Mouse (Mus musculus): ENCODE data around the gene Hyal1. TPM values are rescaled to one million over a fixed set of nuclear protein-coding genes. Genes with fewer than 3 reads are reported as not detected.

The Hyal1 gene
- total and polyA plus RNA-seq, 2 experiments = 33.2 to 43.4 TPM

DNA sequence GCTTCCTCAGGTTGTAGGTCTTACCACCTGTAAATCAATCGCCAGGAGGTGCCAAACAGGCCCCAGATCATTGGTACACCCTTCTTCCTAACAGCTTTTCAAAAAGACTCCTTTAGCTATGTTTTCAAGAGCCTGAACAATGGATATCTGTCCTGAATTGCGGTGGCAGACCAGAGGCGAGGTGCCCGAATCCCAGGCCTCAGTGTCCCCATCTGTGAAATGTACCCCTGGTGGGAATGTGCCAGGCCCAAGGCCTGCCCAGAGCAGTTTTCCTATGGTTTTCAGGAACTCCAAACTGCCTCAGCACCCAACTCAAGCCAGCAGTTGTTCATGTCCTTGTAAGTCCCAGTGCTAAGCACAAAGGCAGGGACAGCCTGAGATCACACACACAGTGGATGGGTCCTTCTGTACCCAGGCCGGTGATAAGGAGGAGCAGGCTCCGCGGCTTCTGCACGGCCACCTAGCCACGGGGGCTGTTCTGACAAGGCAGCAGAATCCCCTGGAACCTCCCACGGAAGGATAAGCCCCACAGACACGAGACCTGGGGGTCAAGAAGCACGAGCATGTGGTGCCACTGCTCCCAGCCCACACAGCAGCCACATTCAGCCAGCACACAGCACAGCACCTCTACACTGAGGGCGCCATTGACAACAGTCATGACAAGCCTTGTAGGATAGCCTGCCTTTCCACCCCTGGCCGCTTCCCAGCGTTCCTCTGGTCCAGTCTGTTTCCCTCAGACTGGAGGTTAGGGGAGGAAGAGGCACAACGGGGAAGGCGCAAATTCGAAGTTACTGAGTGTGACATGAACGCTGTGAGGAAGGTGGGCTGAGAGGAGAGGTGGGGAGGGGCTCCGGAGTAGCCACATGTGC, 50.9 kb downstream of the Hyal1 start:
- no peak for DNase-seq (ENCODE audit: extremely low read depth, low read depth, low spot score)
- H3K9ac ChIP-seq (ENCODE audit: low read depth, low read length) = peak overlapping the region; percentile 36
- H3K36me3 ChIP-seq (ENCODE audit: control insufficient read depth, insufficient read depth, low read length) = no peaks in the 10 kb centered on the region
- H3K27me3 ChIP-seq (ENCODE audit: control insufficient read depth, insufficient read depth, low read length) = no peaks in the 10 kb centered on the region
- no peak overlapping the region; the same call in 1 of the 2 replicates for H3K4me3 ChIP-seq (ENCODE audit: insufficient read depth, low read depth, low read length)
- peak overlapping the region; percentile 70 for H3K27ac ChIP-seq (replicated peaks; ENCODE audit: insufficient read depth, low read depth, low read length)
- peaks cover 72% of the 10 kb centered on the region for H3K79me2 ChIP-seq (ENCODE audit: control insufficient read depth, insufficient read depth, low read length)
- TF ChIP-seq POLR2A (IDR thresholded peaks at IDR 0.05; ENCODE audit: extremely low read depth, insufficient read depth, low read length) (no peak), CTCF (IDR thresholded peaks at IDR 0.05; ENCODE audit: low read depth, low read length) (no peak)
- 70% methylated on average over 20 of the region's 20 CpGs for WGBS
- H3K4me1 ChIP-seq (ENCODE audit: control insufficient read depth, insufficient read depth, low read length) = peaks cover 13% of the 10 kb centered on the region

DNA sequence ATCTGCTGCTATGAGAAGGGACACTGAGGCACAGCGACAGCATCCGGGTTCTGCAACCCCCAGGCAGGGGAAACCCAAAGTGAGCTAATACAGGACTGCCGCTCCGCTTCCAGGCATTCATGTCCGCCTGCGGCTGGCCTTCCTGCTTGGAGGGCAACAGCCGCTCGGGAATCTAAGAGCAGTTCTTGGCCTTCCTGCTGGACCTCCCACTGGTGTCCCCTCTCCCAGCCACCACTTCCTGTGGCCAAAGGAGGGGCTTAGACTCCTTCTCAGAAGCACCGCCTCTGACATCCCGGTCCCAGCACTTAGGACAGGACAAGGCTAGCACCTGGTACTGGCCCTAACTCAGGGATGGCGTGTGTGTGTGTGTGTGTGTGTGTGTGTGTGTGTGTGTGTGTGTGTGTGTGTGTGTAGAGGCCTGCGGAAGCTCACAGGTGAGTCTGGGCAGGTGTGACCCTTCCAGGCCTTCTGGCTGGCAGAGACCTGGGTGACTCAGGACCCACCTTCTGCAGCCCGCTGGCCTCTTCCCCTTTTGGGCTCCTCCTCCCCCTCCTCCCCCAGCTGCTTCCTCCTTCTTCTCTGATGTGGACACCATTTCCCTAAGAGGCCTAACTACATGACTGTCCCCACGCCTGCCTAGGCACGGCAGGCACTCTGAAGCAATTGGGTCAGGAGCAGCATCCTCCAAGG, 52.1 kb downstream of the Hyal1 start:
- peak overlapping the region; percentile 53 for H3K9ac ChIP-seq (ENCODE audit: low read depth, low read length)
- TF ChIP-seq CTCF (IDR thresholded peaks at IDR 0.05; ENCODE audit: low read depth, low read length) = no peak
- no peak for TF ChIP-seq POLR2A (IDR thresholded peaks at IDR 0.05; ENCODE audit: extremely low read depth, insufficient read depth, low read length)
- peaks cover 18% of the 10 kb centered on the region for H3K4me1 ChIP-seq (ENCODE audit: control insufficient read depth, insufficient read depth, low read length)
- H3K27me3 ChIP-seq (ENCODE audit: control insufficient read depth, insufficient read depth, low read length) = no peaks in the 10 kb centered on the region
- no peak for DNase-seq (ENCODE audit: extremely low read depth, low read depth, low spot score)
- no peaks in the 10 kb centered on the region for H3K36me3 ChIP-seq (ENCODE audit: control insufficient read depth, insufficient read depth, low read length)
- peaks cover 74% of the 10 kb centered on the region for H3K79me2 ChIP-seq (ENCODE audit: control insufficient read depth, insufficient read depth, low read length)
- WGBS = 69% methylated on average over 15 of the region's 15 CpGs
- H3K4me3 ChIP-seq (ENCODE audit: insufficient read depth, low read depth, low read length) = no peak overlapping the region; the same call in 1 of the 2 replicates
- H3K27ac ChIP-seq (replicated peaks; ENCODE audit: insufficient read depth, low read depth, low read length) = peak overlapping the region; percentile 70

DNA sequence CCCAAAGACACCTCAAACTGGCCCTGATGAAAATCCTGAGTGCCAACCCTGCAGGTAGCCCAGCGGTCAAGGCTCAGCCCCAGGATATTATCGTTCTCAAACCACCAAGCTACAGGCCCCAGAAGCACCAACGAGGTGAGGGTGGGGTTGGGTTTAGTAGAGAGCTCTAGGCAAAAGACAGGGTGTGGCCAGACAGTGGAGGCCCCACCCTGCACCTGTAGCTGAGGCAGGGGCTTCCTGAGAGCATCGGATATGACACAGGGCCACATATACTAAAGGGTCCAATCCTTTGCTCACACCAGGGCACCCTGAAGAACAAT, 52.6 kb downstream of the Hyal1 start:
- Histone ChIP-seq H3K4me1 (ENCODE audit: control insufficient read depth, insufficient read depth, low read length) (peaks cover 17% of the 10 kb centered on the region), H3K9ac (ENCODE audit: low read depth, low read length) (peak overlapping the region; percentile 33), H3K79me2 (ENCODE audit: control insufficient read depth, insufficient read depth, low read length) (peaks cover 75% of the 10 kb centered on the region), H3K27ac (replicated peaks; ENCODE audit: insufficient read depth, low read depth, low read length) (peak overlapping the region; percentile 12), H3K27me3 (ENCODE audit: control insufficient read depth, insufficient read depth, low read length) (no peaks in the 10 kb centered on the region), H3K4me3 (ENCODE audit: insufficient read depth, low read depth, low read length) (no peak overlapping the region), H3K36me3 (ENCODE audit: control insufficient read depth, insufficient read depth, low read length) (no peaks in the 10 kb centered on the region)
- WGBS = 65% methylated on average over 4 of the region's 4 CpGs
- DNase-seq (ENCODE audit: extremely low read depth, low read depth, low spot score) = no peak
- TF ChIP-seq CTCF (IDR thresholded peaks at IDR 0.05; ENCODE audit: low read depth, low read length) = no peak
- TF ChIP-seq POLR2A (IDR thresholded peaks at IDR 0.05; ENCODE audit: extremely low read depth, insufficient read depth, low read length) = no peak

DNA sequence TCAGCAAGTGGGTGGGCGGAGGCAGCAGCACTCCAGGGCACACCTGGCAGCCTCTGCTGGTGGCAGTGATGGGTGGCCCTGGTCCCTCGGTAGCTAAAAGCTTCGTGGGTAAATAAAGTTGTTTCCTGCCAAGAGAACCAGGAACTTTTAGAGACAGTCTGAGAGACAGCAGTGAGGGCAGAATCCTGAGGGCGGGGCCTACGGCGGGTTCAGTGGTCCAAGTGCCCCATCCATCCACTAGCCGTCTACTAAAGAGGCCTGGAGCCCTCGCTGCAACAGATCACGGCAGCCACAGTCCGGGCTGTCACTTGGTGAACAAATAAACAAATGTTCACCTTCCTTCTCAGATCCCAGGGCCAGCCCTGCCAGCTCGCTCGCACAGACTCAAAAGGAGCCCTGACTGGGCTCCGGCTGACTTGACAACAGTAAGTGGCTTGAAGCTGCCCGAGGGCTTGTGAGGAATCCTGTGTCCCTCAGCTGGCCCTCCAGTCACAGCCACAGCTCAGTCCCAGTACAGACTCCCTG, 53.2 kb downstream of the Hyal1 start:
- Histone ChIP-seq H3K27me3 (ENCODE audit: control insufficient read depth, insufficient read depth, low read length) (no peaks in the 10 kb centered on the region), H3K79me2 (ENCODE audit: control insufficient read depth, insufficient read depth, low read length) (peaks cover 73% of the 10 kb centered on the region), H3K27ac (replicated peaks; ENCODE audit: insufficient read depth, low read depth, low read length) (peak overlapping the region; percentile 10; the same call in 1 of the 2 replicates), H3K4me3 (ENCODE audit: insufficient read depth, low read depth, low read length) (peak overlapping the region; percentile 9; the same call in 1 of the 2 replicates), H3K9ac (ENCODE audit: low read depth, low read length) (no peak overlapping the region; the same call in 1 of the 2 replicates), H3K4me1 (ENCODE audit: control insufficient read depth, insufficient read depth, low read length) (peaks cover 14% of the 10 kb centered on the region; the same call in 1 of the 2 replicates), H3K36me3 (ENCODE audit: control insufficient read depth, insufficient read depth, low read length) (no peaks in the 10 kb centered on the region)
- 51% methylated on average over 14 of the region's 14 CpGs for WGBS
- TF ChIP-seq POLR2A (IDR thresholded peaks at IDR 0.05; ENCODE audit: extremely low read depth, insufficient read depth, low read length) = no peak
- DNase-seq (ENCODE audit: extremely low read depth, low read depth, low spot score) = no peak

DNA sequence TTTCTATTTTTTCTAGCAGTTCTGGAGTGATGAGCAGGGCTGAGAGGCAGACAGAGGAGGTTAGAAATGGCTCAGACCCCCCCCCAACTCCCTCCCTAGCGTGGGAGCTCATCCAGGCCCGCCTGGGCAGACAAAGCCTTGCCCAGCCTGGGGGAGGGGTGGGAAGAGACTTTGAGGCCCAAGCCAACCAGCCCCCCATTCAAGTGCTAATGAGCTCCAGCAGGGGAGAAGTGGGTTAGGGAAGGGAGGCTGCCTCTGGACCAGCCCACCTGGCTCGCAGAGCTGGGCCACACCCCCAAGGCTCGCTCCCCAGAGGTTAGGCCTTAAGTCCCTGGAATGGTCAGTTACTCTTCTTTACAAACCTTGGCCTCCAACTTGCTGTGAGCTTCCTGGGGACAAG, 53.8 kb downstream of the Hyal1 start:
- Histone ChIP-seq H3K4me1 (ENCODE audit: control insufficient read depth, insufficient read depth, low read length) (peaks cover 13% of the 10 kb centered on the region; the same call in 1 of the 2 replicates), H3K9ac (ENCODE audit: low read depth, low read length) (no peak overlapping the region), H3K27me3 (ENCODE audit: control insufficient read depth, insufficient read depth, low read length) (no peaks in the 10 kb centered on the region), H3K4me3 (ENCODE audit: insufficient read depth, low read depth, low read length) (no peak overlapping the region), H3K27ac (replicated peaks; ENCODE audit: insufficient read depth, low read depth, low read length) (no peak overlapping the region), H3K36me3 (ENCODE audit: control insufficient read depth, insufficient read depth, low read length) (no peaks in the 10 kb centered on the region), H3K79me2 (ENCODE audit: control insufficient read depth, insufficient read depth, low read length) (peaks cover 69% of the 10 kb centered on the region)
- WGBS = 59% methylated on average over 4 of the region's 4 CpGs
- TF ChIP-seq CTCF (IDR thresholded peaks at IDR 0.05; ENCODE audit: low read depth, low read length) (no peak), POLR2A (IDR thresholded peaks at IDR 0.05; ENCODE audit: extremely low read depth, insufficient read depth, low read length) (no peak)
- no peak for DNase-seq (ENCODE audit: extremely low read depth, low read depth, low spot score)

Other genes starting within 250 kb of the Hyal1 start
- 14.4 and 18.4 TPM in 2 replicates for gene Hemk1, start 238.6 kb upstream of the Hyal1 start, total RNA-seq (2014; rRNA removed)
- 19.6 and 28.1 TPM in 2 replicates for gene Hemk1, start 238.6 kb upstream of the Hyal1 start, polyA plus RNA-seq (2012; rRNA removed)
- gene 6430571L13Rik, start 236.3 kb upstream of the Hyal1 start, total RNA-seq (2014; rRNA removed) = 0.46 and 0.67 TPM in 2 replicates
- 1.2 and 1.6 TPM in 2 replicates for gene 6430571L13Rik, start 236.3 kb upstream of the Hyal1 start, polyA plus RNA-seq (2012; rRNA removed)
- gene Cacna2d2, start 177.3 kb upstream of the Hyal1 start, total RNA-seq (2014; rRNA removed) = not detected in 2 replicates
- gene Cacna2d2, start 177.3 kb upstream of the Hyal1 start, polyA plus RNA-seq (2012; rRNA removed) = not detected in 2 replicates
- gene Tmem115, start 43.0 kb upstream of the Hyal1 start, total RNA-seq (2014; rRNA removed) = 10.9 and 14.0 TPM in 2 replicates
- 40.2 and 47.3 TPM in 2 replicates for gene Tmem115, start 43.0 kb upstream of the Hyal1 start, polyA plus RNA-seq (2012; rRNA removed)
- gene Cyb561d2, start 34.7 kb upstream of the Hyal1 start, total RNA-seq (2014; rRNA removed) = 11.0 and 11.9 TPM in 2 replicates
- gene Cyb561d2, start 34.7 kb upstream of the Hyal1 start, polyA plus RNA-seq (2012; rRNA removed) = 31.0 and 33.7 TPM in 2 replicates
- gene Nprl2, start 34.7 kb upstream of the Hyal1 start, total RNA-seq (2014; rRNA removed) = 18.5 and 21.7 TPM in 2 replicates
- gene Nprl2, start 34.7 kb upstream of the Hyal1 start, polyA plus RNA-seq (2012; rRNA removed) = 24.8 and 26.8 TPM in 2 replicates
- 0.27 and 0.28 TPM in 2 replicates for gene Zmynd10, start 29.6 kb upstream of the Hyal1 start, total RNA-seq (2014; rRNA removed)
- 0.10 and 0.20 TPM in 2 replicates for gene Zmynd10, start 29.6 kb upstream of the Hyal1 start, polyA plus RNA-seq (2012; rRNA removed)
- gene Rassf1, start 25.4 kb upstream of the Hyal1 start, total RNA-seq (2014; rRNA removed) = 6.0 and 6.6 TPM in 2 replicates
- gene Rassf1, start 25.4 kb upstream of the Hyal1 start, polyA plus RNA-seq (2012; rRNA removed) = 5.0 and 7.0 TPM in 2 replicates
- 22.6 and 27.4 TPM in 2 replicates for gene Tusc2, start 13.7 kb upstream of the Hyal1 start, total RNA-seq (2014; rRNA removed)
- 52.8 and 58.1 TPM in 2 replicates for gene Tusc2, start 13.7 kb upstream of the Hyal1 start, polyA plus RNA-seq (2012; rRNA removed)
- 38.4 and 49.0 TPM in 2 replicates for gene Hyal2, start 9.0 kb upstream of the Hyal1 start, total RNA-seq (2014; rRNA removed)
- 64.1 and 66.3 TPM in 2 replicates for gene Hyal2, start 9.0 kb upstream of the Hyal1 start, polyA plus RNA-seq (2012; rRNA removed)
- gene Naa80, start 2.0 kb downstream of the Hyal1 start, total RNA-seq (2014; rRNA removed) = 12.3 and 12.8 TPM in 2 replicates
- 88.5 and 130 TPM in 2 replicates for gene Naa80, start 2.0 kb downstream of the Hyal1 start, polyA plus RNA-seq (2012; rRNA removed)
- 0.13 and 0.18 TPM in 2 replicates for gene Hyal3, start 3.9 kb downstream of the Hyal1 start, total RNA-seq (2014; rRNA removed)
- gene Hyal3, start 3.9 kb downstream of the Hyal1 start, polyA plus RNA-seq (2012; rRNA removed) = 0.29 and 0.54 TPM in 2 replicates
- gene Ifrd2, start 10.7 kb downstream of the Hyal1 start, total RNA-seq (2014; rRNA removed) = 21.5 and 32.2 TPM in 2 replicates
- 54.6 and 56.2 TPM in 2 replicates for gene Ifrd2, start 10.7 kb downstream of the Hyal1 start, polyA plus RNA-seq (2012; rRNA removed)
- 0.13 and 0.37 TPM in 2 replicates for gene Sema3b, start 32.3 kb downstream of the Hyal1 start, total RNA-seq (2014; rRNA removed)
- 0.68 and 0.83 TPM in 2 replicates for gene Sema3b, start 32.3 kb downstream of the Hyal1 start, polyA plus RNA-seq (2012; rRNA removed)
- gene Gnai2, start 58.4 kb downstream of the Hyal1 start, total RNA-seq (2014; rRNA removed) = 31.6 and 44.8 TPM in 2 replicates
- 117 and 122 TPM in 2 replicates for gene Gnai2, start 58.4 kb downstream of the Hyal1 start, polyA plus RNA-seq (2012; rRNA removed)
- gene Slc38a3, start 92.6 kb downstream of the Hyal1 start, total RNA-seq (2014; rRNA removed) = 982 and 1,378 TPM in 2 replicates
- 3,567 and 4,585 TPM in 2 replicates for gene Slc38a3, start 92.6 kb downstream of the Hyal1 start, polyA plus RNA-seq (2012; rRNA removed)
- gene Gnat1, start 102.8 kb downstream of the Hyal1 start, total RNA-seq (2014; rRNA removed) = 3.2 and 6.3 TPM in 2 replicates
- 5.5 and 7.1 TPM in 2 replicates for gene Gnat1, start 102.8 kb downstream of the Hyal1 start, polyA plus RNA-seq (2012; rRNA removed)
- gene Sema3f, start 133.5 kb downstream of the Hyal1 start, total RNA-seq (2014; rRNA removed) = 3.5 and 4.6 TPM in 2 replicates
- 6.7 and 8.9 TPM in 2 replicates for gene Sema3f, start 133.5 kb downstream of the Hyal1 start, polyA plus RNA-seq (2012; rRNA removed)
- gene Rbm5, start 194.1 kb downstream of the Hyal1 start, total RNA-seq (2014; rRNA removed) = 46.2 and 48.3 TPM in 2 replicates
- 18.1 and 31.3 TPM in 2 replicates for gene Rbm5, start 194.1 kb downstream of the Hyal1 start, polyA plus RNA-seq (2012; rRNA removed)

Measured in liver, adult 2 months (tissue).